Comparison of ENCODE assay signal across 37 mouse cellular contexts in the genomic region with DNA sequence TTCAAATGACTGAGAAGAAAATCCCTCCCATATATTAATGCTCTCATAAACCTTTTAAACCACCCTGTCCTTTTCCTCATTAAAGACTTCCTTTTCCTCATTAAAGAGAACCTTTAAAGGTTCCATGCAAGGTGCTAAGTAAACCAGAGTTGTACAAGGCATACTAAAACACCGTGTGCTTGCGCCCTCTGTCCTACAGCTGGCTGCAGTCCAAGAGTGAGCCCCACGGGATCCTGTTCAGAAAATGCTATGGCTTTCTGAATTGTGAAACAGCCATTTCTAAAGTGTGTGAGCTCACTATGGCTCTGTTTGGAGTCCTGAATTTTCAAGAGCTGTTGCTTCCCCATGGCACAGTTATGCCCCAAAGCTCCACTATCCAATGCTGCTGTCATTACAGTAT. TPM values are rescaled to one million over a fixed set of nuclear protein-coding genes. Genes with fewer than 3 reads are reported as not detected.
"Had no signal": no experiment of that assay in that cellular context is flagged by ENCODE, and none has a peak within 500 bp of the region (broad histone marks: within the 10 kb centered on the region; RNA-seq: fewer than 3 reads in every experiment).

No protein-coding gene starts in this region.

- H3K9me3 ChIP-seq: heart, embryonic 10.5 days; heart, embryonic 12.5 days; intestine, embryonic 15.5 days; limb, embryonic 15.5 days; liver, embryonic 12.5 days had no signal

- H3K4me1 ChIP-seq: intestine, embryonic 15.5 days; limb, embryonic 15.5 days had no signal

- H3K9ac ChIP-seq: heart, embryonic 12.5 days; hindbrain, embryonic 14.5 days; intestine, embryonic 15.5 days; limb, embryonic 15.5 days; liver, embryonic 12.5 days; liver, embryonic 14.5 days had no signal

- H3K4me2 ChIP-seq: heart, embryonic 12.5 days; hindbrain, embryonic 14.5 days; intestine, embryonic 15.5 days; limb, embryonic 15.5 days; liver, embryonic 12.5 days had no signal

- H3K4me3 ChIP-seq: heart, embryonic 10.5 days; heart, embryonic 12.5 days; intestine, embryonic 15.5 days; layer of hippocampus, adult 2 months; left cerebral cortex, adult 2 months; limb, embryonic 15.5 days; liver, embryonic 12.5 days had no signal

- H3K27me3 ChIP-seq: heart, embryonic 12.5 days; intestine, embryonic 15.5 days; limb, embryonic 15.5 days; liver, embryonic 12.5 days had no signal

- H3K27ac ChIP-seq: heart, embryonic 10.5 days; hindbrain, embryonic 14.5 days; intestine, embryonic 15.5 days; layer of hippocampus, adult 2 months; left cerebral cortex, adult 2 months; limb, embryonic 15.5 days; liver, embryonic 12.5 days; liver, embryonic 14.5 days had no signal

- DNase-seq: gastrocnemius, postnatal 14 days; gastrocnemius, postnatal 36 days; heart, adult 18-20 months; heart, postnatal 14 days; heart, postnatal 36 days; kidney, adult 18-20 months; kidney, adult 8-10 months; kidney, postnatal 10 days; kidney, postnatal 25 days; kidney, postnatal 4 days had no signal

- ATAC-seq: hindbrain, embryonic 16.5 days; intestine, embryonic 15.5 days; intestine, postnatal 0 days; liver, embryonic 12.5 days had no signal

- H3K36me3 ChIP-seq: heart, embryonic 10.5 days; heart, embryonic 12.5 days; intestine, embryonic 15.5 days; limb, embryonic 15.5 days; liver, embryonic 12.5 days had no signal

RNA-seq across cellular contexts. Expression of a gene that starts 39.5 kb away (rescaled TPM):
- total RNA-seq: gastrocnemius, adult 18-20 months; gastrocnemius, adult 8-10 months; gastrocnemius, postnatal 14 days; gastrocnemius, postnatal 36 days; heart, adult 18-20 months; heart, adult 8-10 months; heart, postnatal 14 days; heart, postnatal 36 days; hematopoietic stem cell, adult 5-6 weeks; layer of hippocampus, adult 2 months; layer of hippocampus, postnatal 10 days; layer of hippocampus, postnatal 25 days; left cerebral cortex, adult 2 months; left cerebral cortex, postnatal 14 days; left cerebral cortex, postnatal 36 days; liver, adult 2 months had no signal
- polyA plus RNA-seq: heart, embryonic 10.5 days; heart, embryonic 12.5 days; heart, embryonic 14.5 days; heart, embryonic 16.5 days; hindbrain, embryonic 11.5 days; hindbrain, embryonic 14.5 days; hindbrain, embryonic 16.5 days; intestine, embryonic 15.5 days; intestine, postnatal 0 days; kidney, embryonic 14.5 days; kidney, embryonic 16.5 days; limb, embryonic 11.5 days; limb, embryonic 15.5 days; liver, adult 2 months; liver, embryonic 12.5 days; liver, embryonic 14.5 days; liver, embryonic 16.5 days had no signal
